21 mouse cellular contexts compared by ENCODE assay signal in the genomic region with DNA sequence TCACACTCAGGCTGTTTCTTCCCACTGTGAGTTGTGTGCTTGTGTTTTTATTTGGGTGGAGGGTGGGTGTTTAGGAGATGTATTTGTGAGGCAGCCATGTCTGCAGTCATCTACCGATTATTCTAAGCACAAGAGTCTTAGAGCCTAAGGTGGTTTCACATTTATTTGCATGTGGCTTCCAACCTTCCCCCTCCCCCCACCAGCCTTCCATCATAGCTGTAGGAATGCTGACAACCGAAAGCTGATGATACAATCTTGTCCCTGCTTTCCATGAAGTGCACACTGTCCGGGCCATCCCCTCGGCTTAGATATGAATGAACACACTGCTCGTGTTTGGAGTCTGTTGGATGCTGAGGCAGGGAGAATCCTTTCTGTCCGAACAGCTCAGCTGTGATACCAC. TPM values are rescaled to one million over a fixed set of nuclear protein-coding genes. Genes with fewer than 3 reads are reported as not detected.
DNase-seq lines count a peak whose midpoint lies in the region; ATAC-seq and TF ChIP-seq lines count a peak whose summit lies in the region.
"Had no signal": no experiment of that assay in that cellular context is flagged by ENCODE, and none has a peak within 500 bp of the region (broad histone marks: within the 10 kb centered on the region; RNA-seq: fewer than 3 reads in every experiment).

No protein-coding gene starts in this region.

- WGBS in lung, postnatal 0 days = 74% methylated on average over 6 of the region's 6 CpGs
- 77% methylated on average over 6 of the region's 6 CpGs for WGBS in bone marrow, adult 2 months
- WGBS in midbrain, embryonic 16.5 days = 67% methylated on average over 6 of the region's 6 CpGs

- no peak for TF ChIP-seq POLR2A in ES-Bruce4 (IDR thresholded peaks at IDR 0.05; ENCODE audit: insufficient read depth, low read length)
- no peak for TF ChIP-seq POLR2A in bone marrow, adult 2 months (IDR thresholded peaks at IDR 0.05; ENCODE audit: borderline replicate concordance, control insufficient read depth, low read depth, low read length)

- H3K36me3 ChIP-seq in lung, postnatal 0 days (ENCODE audit: insufficient read depth, low read length) = no peaks in the 10 kb centered on the region
- H3K36me3 ChIP-seq in ES-Bruce4 (ENCODE audit: control insufficient read depth, insufficient read depth, low read length, poor library complexity, severe bottlenecking) = no peaks in the 10 kb centered on the region
- no peaks in the 10 kb centered on the region for H3K36me3 ChIP-seq in splenic B cell, adult 2 months (ENCODE audit: control insufficient read depth, insufficient read depth, low read length, poor library complexity, severe bottlenecking)
- no peaks in the 10 kb centered on the region for H3K36me3 ChIP-seq in midbrain, embryonic 16.5 days (ENCODE audit: control insufficient read depth, insufficient read depth, low read length)
- H3K36me3 ChIP-seq: embryonic facial prominence, embryonic 10.5 days; heart, embryonic 13.5 days; hindbrain, embryonic 15.5 days had no signal

- no peak for DNase-seq in lung, postnatal 0 days (ENCODE audit: low spot score)
- DNase-seq in lung, postnatal 25 days (ENCODE audit: low spot score) = no peak
- DNase-seq in splenic B cell, adult 2 months (ENCODE audit: low read depth, low spot score) = peak; percentile 33
- DNase-seq in cerebellum, adult 9-10 months = no peak
- no peak for DNase-seq in layer of hippocampus, postnatal 10 days (ENCODE audit: low spot score in 2 of 2)
- DNase-seq: adrenal gland, adult 8-10 months; adrenal gland, postnatal 36 days; cerebellum, adult 11-12 months; cerebellum, adult 9-11 months; forebrain, postnatal 0 days; gastrocnemius, postnatal 14 days; heart, adult 11 months; heart, postnatal 36 days had no signal

- H3K9me3 ChIP-seq in lung, postnatal 0 days (ENCODE audit: low read length) = no peaks in the 10 kb centered on the region
- H3K9me3 ChIP-seq in ES-Bruce4 (replicated peaks; ENCODE audit: control insufficient read depth, insufficient read depth, low read length, poor library complexity, severe bottlenecking) = no peaks in the 10 kb centered on the region
- no peaks in the 10 kb centered on the region for H3K9me3 ChIP-seq in midbrain, embryonic 16.5 days (replicated peaks; ENCODE audit: control insufficient read depth, low read length, poor library complexity, severe bottlenecking)
- H3K9me3 ChIP-seq: embryonic facial prominence, embryonic 10.5 days; forebrain, embryonic 13.5 days; heart, embryonic 13.5 days; hindbrain, embryonic 15.5 days had no signal

- H3K27me3 ChIP-seq in lung, postnatal 0 days (replicated peaks; ENCODE audit: insufficient read depth, low read length) = no peaks in the 10 kb centered on the region
- H3K27me3 ChIP-seq in ES-Bruce4 (ENCODE audit: control insufficient read depth, insufficient read depth, low read length, poor library complexity, severe bottlenecking) = no peaks in the 10 kb centered on the region
- no peaks in the 10 kb centered on the region for H3K27me3 ChIP-seq in splenic B cell, adult 2 months (ENCODE audit: control insufficient read depth, insufficient read depth, low read length, poor library complexity, severe bottlenecking)
- H3K27me3 ChIP-seq in midbrain, embryonic 16.5 days (ENCODE audit: control insufficient read depth, insufficient read depth, low read depth, low read length) = no peaks in the 10 kb centered on the region
- H3K27me3 ChIP-seq: forebrain, embryonic 13.5 days; hindbrain, embryonic 15.5 days; Patski had no signal

- peaks cover 3% of the 10 kb centered on the region; the same call in 1 of the 2 replicates for H3K4me1 ChIP-seq in lung, postnatal 0 days (ENCODE audit: insufficient read depth, low read depth, low read length)
- H3K4me1 ChIP-seq in ES-Bruce4 (ENCODE audit: control insufficient read depth, insufficient read depth, low read length) = no peaks in the 10 kb centered on the region
- peaks cover 8% of the 10 kb centered on the region for H3K4me1 ChIP-seq in bone marrow, adult 2 months (ENCODE audit: control insufficient read depth, insufficient read depth, low read length)
- no peaks in the 10 kb centered on the region for H3K4me1 ChIP-seq in midbrain, embryonic 16.5 days (ENCODE audit: control insufficient read depth, insufficient read depth, low read length)
- H3K4me1 ChIP-seq: heart, embryonic 13.5 days; hindbrain, embryonic 15.5 days had no signal

- no peak for TF ChIP-seq CTCF in lung, postnatal 0 days (IDR thresholded peaks at IDR 0.05)
- TF ChIP-seq CTCF in ES-Bruce4 (IDR thresholded peaks at IDR 0.05; ENCODE audit: low read depth, low read length) = no peak
- no peak for TF ChIP-seq CTCF in bone marrow, adult 2 months (IDR thresholded peaks at IDR 0.05; ENCODE audit: control insufficient read depth, insufficient read depth, low read length)

- ATAC-seq in lung, postnatal 0 days = no peak
- ATAC-seq in midbrain, embryonic 16.5 days = no peak
- ATAC-seq: forebrain, embryonic 13.5 days; forebrain, postnatal 0 days; Patski had no signal

- no peak for TF ChIP-seq EP300 in lung, postnatal 0 days (IDR thresholded peaks at IDR 0.05)
- no peak for TF ChIP-seq EP300 in ES-Bruce4 (IDR thresholded peaks at IDR 0.05; ENCODE audit: insufficient read depth, low read depth, low read length)

- H3K4me2 ChIP-seq in lung, postnatal 0 days (replicated peaks; ENCODE audit: low read depth, low read length) = no peak overlapping the region
- no peak overlapping the region for H3K4me2 ChIP-seq in midbrain, embryonic 16.5 days (ENCODE audit: low read length)
- H3K4me2 ChIP-seq: forebrain, embryonic 13.5 days; heart, embryonic 13.5 days; hindbrain, embryonic 15.5 days had no signal

- H3K9ac ChIP-seq in lung, postnatal 0 days (replicated peaks; ENCODE audit: low read depth) = no peak overlapping the region
- peak overlapping the region; percentile 37; the same call in 1 of the 2 replicates for H3K9ac ChIP-seq in ES-Bruce4 (ENCODE audit: low read depth, poor library complexity, severe bottlenecking)
- no peak overlapping the region for H3K9ac ChIP-seq in midbrain, embryonic 16.5 days (ENCODE audit: low read depth, low read length)
- H3K9ac ChIP-seq: forebrain, embryonic 13.5 days; forebrain, postnatal 0 days; heart, embryonic 13.5 days; hindbrain, embryonic 15.5 days had no signal

- peak overlapping the region; percentile 52; the same call in 1 of the 2 replicates for H3K27ac ChIP-seq in lung, postnatal 0 days (ENCODE audit: low read length)
- peak overlapping the region; percentile 60 for H3K27ac ChIP-seq in ES-Bruce4 (ENCODE audit: insufficient read depth, low read length)
- peak overlapping the region; percentile 10; the same call in 1 of the 2 replicates for H3K27ac ChIP-seq in bone marrow, adult 2 months (ENCODE audit: control insufficient read depth, insufficient read depth, low read depth, low read length, poor library complexity)
- H3K27ac ChIP-seq in midbrain, embryonic 16.5 days (ENCODE audit: low read length) = no peak overlapping the region
- H3K27ac ChIP-seq: embryonic facial prominence, embryonic 10.5 days; forebrain, embryonic 13.5 days; heart, embryonic 13.5 days; hindbrain, embryonic 15.5 days had no signal

- H3K4me3 ChIP-seq in lung, postnatal 0 days (ENCODE audit: low read depth, low read length) = no peak overlapping the region
- H3K4me3 ChIP-seq in ES-Bruce4 (ENCODE audit: low read depth, low read length) = no peak overlapping the region
- H3K4me3 ChIP-seq in bone marrow, adult 2 months (replicated peaks; ENCODE audit: control insufficient read depth, low read depth, low read length) = no peak overlapping the region
- H3K4me3 ChIP-seq in midbrain, embryonic 16.5 days (ENCODE audit: low read depth, low read length) = no peak overlapping the region
- H3K4me3 ChIP-seq: embryonic facial prominence, embryonic 10.5 days; forebrain, embryonic 13.5 days; heart, embryonic 13.5 days; hindbrain, embryonic 15.5 days had no signal

RNA-seq across cellular contexts. Expression of a gene that starts 28.8 kb away (rescaled TPM):
- 9.4 and 10.0 TPM in 2 replicates for polyA plus RNA-seq in lung, postnatal 0 days (2015; fragmentation: Nextera tagmentation; extraction: Ambion mirVana)
- polyA plus RNA-seq in ES-Bruce4 (2011; ENCODE audit: insufficient read depth, insufficient read length, low read depth, missing spikeins) = 23.3 and 26.4 TPM in 2 replicates
- polyA plus RNA-seq in bone marrow, adult 2 months (2011; ENCODE audit: insufficient read depth, insufficient read length, low replicate concordance, missing spikeins) = 25.1 and 41.4 TPM in 2 replicates
- 10 to 100 TPM; 10.3 to 11.1 TPM for total RNA-seq in layer of hippocampus, postnatal 10 days (2021)
- polyA plus RNA-seq in midbrain, embryonic 16.5 days (2015; fragmentation: Nextera tagmentation; extraction: Ambion mirVana) = 1.2 and 2.1 TPM in 2 replicates
